Mouse (Mus musculus) limb, embryonic 13.5 days (tissue): ENCODE results near the gene Ywhaq. TPM values are rescaled to one million over a fixed set of nuclear protein-coding genes. Genes with fewer than 3 reads are reported as not detected.
"Not testable (repeated sequence)": the region's sequence is repeated elsewhere in the genome, so short reads cannot be mapped to it uniquely, and the experiment has no call there.

Source experiments
- ATAC-seq: fragments of 200-750 bp; cut with Nextera tagmentation; 2 replicates; pipeline ENCODE4 v1.8.0; 2017; ENCODE audit warnings: low read depth, moderate number of reproducible peaks, moderate TSS enrichment; ENCODE audit not compliant: low FRiP score
- H3K27ac ChIP-seq: fragments of 300-500 bp; sonication (generic); 2 replicates; pipeline ENCODE4 v1.5.1; 2015; ENCODE audit warnings: inconsistent platforms, mild to moderate bottlenecking, moderate library complexity
- H3K27me3 ChIP-seq: fragments of 300-500 bp; sonication (generic); 2 replicates; pipeline ENCODE4 v1.6.1; 2015; ENCODE audit warnings: mild to moderate bottlenecking, inconsistent platforms
- H3K36me3 ChIP-seq: fragments of 300-500 bp; sonication (generic); 2 replicates; pipeline ENCODE4 v1.6.1; 2015; ENCODE audit warnings: inconsistent platforms, mild to moderate bottlenecking, moderate library complexity
- H3K4me1 ChIP-seq: fragments of 300-500 bp; sonication (generic); 2 replicates; pipeline ENCODE4 v1.6.1; 2015; ENCODE audit warnings: inconsistent platforms
- H3K4me2 ChIP-seq: fragments of 300-500 bp; sonication (generic); replicated peaks from 2 replicates; pipeline ENCODE4 v1.6.1; 2015; ENCODE audit warnings: inconsistent platforms, mild to moderate bottlenecking, moderate library complexity
- H3K4me3 ChIP-seq: fragments of 300-500 bp; sonication (generic); 2 replicates; pipeline ENCODE4 v1.5.1; 2015; ENCODE audit warnings: moderate library complexity, mild to moderate bottlenecking, inconsistent platforms
- H3K9ac ChIP-seq: fragments of 300-500 bp; sonication (generic); 2 replicates; pipeline ENCODE4 v1.6.1; 2015; ENCODE audit warnings: mild to moderate bottlenecking, inconsistent platforms
- H3K9me3 ChIP-seq: fragments of 300-500 bp; sonication (generic); 2 replicates; pipeline ENCODE4 v1.6.1; 2016; ENCODE audit warnings: inconsistent platforms
- WGBS: fragments of 180-500 bp; shearing (Covaris S2); methylation state at CpG from one replicate; pipeline ENCODE4 v1.1.7; 2015; 5-methylcytosine and 5-hydroxymethylcytosine counted together
- polyA plus RNA-seq: library from polyadenylated mRNA; unstranded; fragments of >200 nt; fragmentation: Nextera tagmentation; extraction: Ambion mirVana; gene quantifications from 2 replicates; pipeline ENCODE4 v1.2.1, GENCODE M21; 2015

Gene Ywhaq
- polyA plus RNA-seq, 1 experiment from 2014 or later: 725 TPM

- ATAC-seq: no peak
- WGBS: 96% methylated on average over 5 of the region's 5 CpGs
- no peak overlapping the region for H3K4me2 ChIP-seq
- no peak overlapping the region for H3K4me3 ChIP-seq
- H3K27me3 ChIP-seq: no peaks in the 10 kb centered on the region
- peaks cover 11% of the 10 kb centered on the region for H3K9me3 ChIP-seq
- no peaks in the 10 kb centered on the region for H3K4me1 ChIP-seq
- no peak overlapping the region for H3K9ac ChIP-seq
- H3K27ac ChIP-seq: no peak overlapping the region
- H3K36me3 ChIP-seq: peaks cover 73% of the 10 kb centered on the region
These were observed 14.7 kb downstream of the Ywhaq start for GRCm38 (mm10) chr12:21402771-21403170.

GRCm38 (mm10) chr12:21386201-21386600, 31.2 kb downstream of the Ywhaq start:
- WGBS: 97% methylated on average over 2 of the region's 2 CpGs
- Histone ChIP-seq H3K9me3 (no peaks in the 10 kb centered on the region), H3K9ac (no peak overlapping the region), H3K27me3 (no peaks in the 10 kb centered on the region), H3K4me1 (no peaks in the 10 kb centered on the region), H3K36me3 (peaks cover 44% of the 10 kb centered on the region), H3K4me3 (no peak overlapping the region), H3K27ac (no peak overlapping the region), H3K4me2 (no peak overlapping the region)
- no peak for ATAC-seq

GRCm38 (mm10) chr12:21378765-21379346, 38.6 kb downstream of the Ywhaq start:
- not testable (repeated sequence) for H3K9ac ChIP-seq, H3K4me3 ChIP-seq, H3K27ac ChIP-seq, H3K4me1 ChIP-seq, H3K9me3 ChIP-seq, ATAC-seq, H3K36me3 ChIP-seq, H3K27me3 ChIP-seq, H3K4me2 ChIP-seq
- 76% methylated on average over 6 of the region's 6 CpGs for whole genome bisulfite sequencing

GRCm38 (mm10) chr12:21375376-21376157, 41.9 kb downstream of the Ywhaq start:
- no peaks in the 10 kb centered on the region for H3K27me3 ChIP-seq
- H3K36me3 ChIP-seq: no peaks in the 10 kb centered on the region
- no peak overlapping the region for H3K4me2 ChIP-seq
- 33% methylated on average over 3 of the region's 3 CpGs for WGBS
- no peaks in the 10 kb centered on the region for H3K9me3 ChIP-seq
- ATAC-seq: no peak
- H3K4me1 ChIP-seq: peaks cover 10% of the 10 kb centered on the region
- no peak overlapping the region for H3K9ac ChIP-seq
- no peak overlapping the region for H3K4me3 ChIP-seq
- no peak overlapping the region for H3K27ac ChIP-seq

GRCm38 (mm10) chr12:21373820-21374475, 43.5 kb downstream of the Ywhaq start:
- H3K9me3 ChIP-seq: no peaks in the 10 kb centered on the region
- peaks cover 10% of the 10 kb centered on the region for H3K4me1 ChIP-seq
- WGBS: 4% methylated on average over 24 of the region's 24 CpGs
- no peak for ATAC-seq
- H3K9ac ChIP-seq: peak overlapping the region; percentile 90
- peak overlapping the region; percentile 75 for H3K4me3 ChIP-seq
- H3K4me2 ChIP-seq: peak overlapping the region; percentile 73
- H3K27me3 ChIP-seq: no peaks in the 10 kb centered on the region
- H3K36me3 ChIP-seq: no peaks in the 10 kb centered on the region
- H3K27ac ChIP-seq: peak overlapping the region; percentile 96

- no peaks in the 10 kb centered on the region for H3K9me3 ChIP-seq
These were observed 44.2 kb downstream of the Ywhaq start, which contains the start of gene Adam17 for GRCm38 (mm10) chr12:21373100-21373819. TSS of gene Adam17 (minus strand) at chr12:21373632.

GRCm38 (mm10) chr12:21370035-21370611, 47.3 kb downstream of the Ywhaq start:
- WGBS: 95% methylated on average over 1 of the region's 1 CpGs
- H3K9ac ChIP-seq: no peak overlapping the region

More at GRCm38 (mm10) chr12:21373100-21373819, 44.2 kb downstream of the Ywhaq start, which contains the start of gene Adam17:
- peaks cover 10% of the 10 kb centered on the region for H3K4me1 ChIP-seq
- peak within 1 kb of the TSS; percentile 73 for H3K4me2 ChIP-seq
- H3K4me3 ChIP-seq: peak within 1 kb of the TSS; percentile 75
- H3K27ac ChIP-seq: peak within 1 kb of the TSS; percentile 96
- peak within 1 kb of the TSS; percentile 90 for H3K9ac ChIP-seq
- H3K27me3 ChIP-seq: no peaks in the 10 kb centered on the region
- ATAC-seq: peak; percentile 99
- no peaks in the 10 kb centered on the region for H3K36me3 ChIP-seq
- under 1% methylated on average over 55 of the region's 55 CpGs for WGBS

GRCm38 (mm10) chr12:21369087-21369410, 48.4 kb downstream of the Ywhaq start:
- no peaks in the 10 kb centered on the region for H3K27me3 ChIP-seq
- H3K4me1 ChIP-seq: peaks cover 10% of the 10 kb centered on the region
- no peaks in the 10 kb centered on the region for H3K9me3 ChIP-seq
- WGBS: 91% methylated on average over 5 of the region's 5 CpGs
- no peak overlapping the region for H3K4me2 ChIP-seq
- H3K9ac ChIP-seq: no peak overlapping the region
- ATAC-seq: no peak
- no peak overlapping the region for H3K4me3 ChIP-seq
- H3K36me3 ChIP-seq: no peaks in the 10 kb centered on the region; the same call in 1 of the 2 replicates
- H3K27ac ChIP-seq: no peak overlapping the region

More at GRCm38 (mm10) chr12:21370035-21370611, 47.3 kb downstream of the Ywhaq start:
- Histone ChIP-seq H3K4me3 (no peak overlapping the region), H3K4me2 (no peak overlapping the region), H3K27ac (no peak overlapping the region), H3K4me1 (peaks cover 10% of the 10 kb centered on the region), H3K36me3 (no peaks in the 10 kb centered on the region), H3K27me3 (no peaks in the 10 kb centered on the region), H3K9me3 (no peaks in the 10 kb centered on the region)
- no peak for ATAC-seq

GRCm38 (mm10) chr12:21368376-21369086, 48.9 kb downstream of the Ywhaq start:
- no peaks in the 10 kb centered on the region for H3K27me3 ChIP-seq
- no peaks in the 10 kb centered on the region; the same call in 1 of the 2 replicates for H3K36me3 ChIP-seq
- no peaks in the 10 kb centered on the region for H3K9me3 ChIP-seq
- WGBS: 92% methylated on average over 9 of the region's 9 CpGs
- H3K4me1 ChIP-seq: peaks cover 10% of the 10 kb centered on the region
- H3K9ac ChIP-seq: no peak overlapping the region
- no peak overlapping the region for H3K4me3 ChIP-seq
- H3K4me2 ChIP-seq: no peak overlapping the region
- H3K27ac ChIP-seq: no peak overlapping the region
- ATAC-seq: no peak

- no peaks in the 10 kb centered on the region for H3K9me3 ChIP-seq
- H3K4me3 ChIP-seq: no peak overlapping the region
- no peaks in the 10 kb centered on the region for H3K4me1 ChIP-seq
- no peak overlapping the region for H3K4me2 ChIP-seq
- 66% methylated on average over 10 of the region's 10 CpGs for WGBS
- no peak overlapping the region for H3K27ac ChIP-seq
- no peak for ATAC-seq
- no peaks in the 10 kb centered on the region for H3K27me3 ChIP-seq
- no peak overlapping the region for H3K9ac ChIP-seq
- H3K36me3 ChIP-seq: peaks cover 15% of the 10 kb centered on the region
These were observed 52.6 kb downstream of the Ywhaq start for GRCm38 (mm10) chr12:21364624-21365435.
